Mouse (Mus musculus) C2C12 (cell line): ENCODE results near the gene Hoxd3. TPM values are rescaled to one million over a fixed set of nuclear protein-coding genes. Genes with fewer than 3 reads are reported as not detected.

Experiments
- H3K27me3 ChIP-seq: one replicate; pipeline ENCODE4 v1.6.1; 2011; ENCODE audit not compliant: control insufficient read depth, insufficient read depth, insufficient read length
- H3K36me3 ChIP-seq: one replicate; pipeline ENCODE4 v1.6.1; 2011; ENCODE audit not compliant: control insufficient read depth, insufficient read depth
- H3K4me3 ChIP-seq: one replicate; pipeline ENCODE4 v1.5.1; 2011; ENCODE audit warnings: mild to moderate bottlenecking, control low read depth; ENCODE audit not compliant: poor library complexity, insufficient read depth, severe bottlenecking
- H3K79me2 ChIP-seq: one replicate; pipeline ENCODE4 v1.6.1; 2011; ENCODE audit not compliant: control insufficient read depth, insufficient read depth
- H3K79me3 ChIP-seq: one replicate; pipeline ENCODE4 v1.6.1; 2011; ENCODE audit warnings: low read depth, control low read depth
- H3ac ChIP-seq: one replicate; pipeline ENCODE3; 2011; ENCODE audit warnings: low read depth; ENCODE audit not compliant: control insufficient read depth, insufficient read length
- CEBPB ChIP-seq: IDR thresholded peaks from one replicate; pipeline ENCODE4 v1.6.1; 2011; ENCODE audit warnings: low read depth, mild to moderate bottlenecking, control low read depth, moderate library complexity
- CTCF ChIP-seq: IDR thresholded peaks from one replicate; pipeline ENCODE4 v1.5.1; 2011; ENCODE audit not compliant: control insufficient read depth, insufficient read depth, insufficient read length
- FOSL1 ChIP-seq: IDR thresholded peaks from one replicate; pipeline ENCODE4 v1.8.0; 2011; ENCODE audit warnings: mild to moderate bottlenecking, low read length; ENCODE audit not compliant: poor library complexity, insufficient read depth, severe bottlenecking
- MAX ChIP-seq: IDR thresholded peaks from one replicate; pipeline ENCODE4 v1.6.1; 2011; ENCODE audit warnings: mild to moderate bottlenecking, control low read depth
- MYOD1 ChIP-seq: IDR thresholded peaks from one replicate; pipeline ENCODE4 v1.6.1; 2011; ENCODE audit warnings: low read depth; ENCODE audit not compliant: control insufficient read depth, insufficient read length
- MYOG ChIP-seq: IDR thresholded peaks from one replicate; pipeline ENCODE4 v1.6.1; 2011; ENCODE audit not compliant: control insufficient read depth, insufficient read length; ENCODE audit errors: extremely low read depth
- USF1 ChIP-seq: IDR thresholded peaks from one replicate; pipeline ENCODE4 v1.6.1; 2011; ENCODE audit warnings: low read depth, mild to moderate bottlenecking, control low read depth, moderate library complexity
- polyA plus RNA-seq: library from polyadenylated mRNA; unstranded; fragments of >200 nt; fragmentation: generic; extraction: Trizol; gene quantifications from one replicate; pipeline ENCODE4 v1.2.1, GENCODE M21; 2012; ENCODE audit warnings: missing spikeins

Hoxd3 gene
- polyA plus RNA-seq, 1 experiment, result not detected

- TF ChIP-seq FOSL1, result no peak
- TF ChIP-seq CTCF, result no peak
- no peak for TF ChIP-seq MYOG
- no peak for TF ChIP-seq MAX
- no peak for TF ChIP-seq CEBPB
- no peak for TF ChIP-seq MYOD1
- no peak for TF ChIP-seq USF1
- Histone ChIP-seq H3K4me3 (no peak overlapping the region), H3K36me3 (no peaks in the 10 kb centered on the region), H3K79me2 (no peaks in the 10 kb centered on the region), H3ac (no peak overlapping the region), H3K79me3 (no peaks in the 10 kb centered on the region), H3K27me3 (peaks cover 59% of the 10 kb centered on the region)
These were observed 11.2 kb downstream of the Hoxd3 start for GRCm38 (mm10) chr2:74722949-74723348.

GRCm38 (mm10) chr2:74724244-74725015, 12.7 kb downstream of the Hoxd3 start:
- no peaks in the 10 kb centered on the region for H3K79me2 ChIP-seq
- H3K27me3 ChIP-seq, result peaks cover 67% of the 10 kb centered on the region
- H3K4me3 ChIP-seq, result no peak overlapping the region
- no peaks in the 10 kb centered on the region for H3K36me3 ChIP-seq
- H3ac ChIP-seq, result no peak overlapping the region
- TF ChIP-seq MAX, result no peak
- TF ChIP-seq USF1, result no peak
- no peak for TF ChIP-seq CTCF
- TF ChIP-seq MYOG, result no peak
- no peak for TF ChIP-seq CEBPB
- no peaks in the 10 kb centered on the region for H3K79me3 ChIP-seq

- peaks cover 65% of the 10 kb centered on the region for H3K27me3 ChIP-seq
- H3K36me3 ChIP-seq, result no peaks in the 10 kb centered on the region
- no peaks in the 10 kb centered on the region for H3K79me2 ChIP-seq
- no peak overlapping the region for H3ac ChIP-seq
- TF ChIP-seq MYOD1 (no peak), CEBPB (no peak), FOSL1 (no peak)
- no peaks in the 10 kb centered on the region for H3K79me3 ChIP-seq
- H3K4me3 ChIP-seq, result no peak overlapping the region
These were observed 13.4 kb downstream of the Hoxd3 start for GRCm38 (mm10) chr2:74725171-74725570.

- Histone ChIP-seq H3ac (no peak within 1 kb of the TSS), H3K36me3 (no peaks in the 10 kb centered on the region), H3K79me3 (no peaks in the 10 kb centered on the region), H3K27me3 (peaks cover 64% of the 10 kb centered on the region), H3K79me2 (no peaks in the 10 kb centered on the region), H3K4me3 (no peak within 1 kb of the TSS)
- no peak for TF ChIP-seq USF1
- no peak for TF ChIP-seq MAX
These were observed 14.8 kb downstream of the Hoxd3 start, which contains the start of gene Gm28230 for GRCm38 (mm10) chr2:74726551-74726950. Gene Gm28230 (plus strand): TSS chr2:74726728.

- Histone ChIP-seq H3ac (no peak overlapping the region), H3K79me3 (no peaks in the 10 kb centered on the region), H3K36me3 (no peaks in the 10 kb centered on the region), H3K27me3 (peaks cover 68% of the 10 kb centered on the region), H3K4me3 (no peak overlapping the region), H3K79me2 (no peaks in the 10 kb centered on the region)
- TF ChIP-seq USF1, result peak; percentile 34
- no peak for TF ChIP-seq MYOD1
These were observed 15.4 kb downstream of the Hoxd3 start for GRCm38 (mm10) chr2:74726973-74727639.

DNA sequence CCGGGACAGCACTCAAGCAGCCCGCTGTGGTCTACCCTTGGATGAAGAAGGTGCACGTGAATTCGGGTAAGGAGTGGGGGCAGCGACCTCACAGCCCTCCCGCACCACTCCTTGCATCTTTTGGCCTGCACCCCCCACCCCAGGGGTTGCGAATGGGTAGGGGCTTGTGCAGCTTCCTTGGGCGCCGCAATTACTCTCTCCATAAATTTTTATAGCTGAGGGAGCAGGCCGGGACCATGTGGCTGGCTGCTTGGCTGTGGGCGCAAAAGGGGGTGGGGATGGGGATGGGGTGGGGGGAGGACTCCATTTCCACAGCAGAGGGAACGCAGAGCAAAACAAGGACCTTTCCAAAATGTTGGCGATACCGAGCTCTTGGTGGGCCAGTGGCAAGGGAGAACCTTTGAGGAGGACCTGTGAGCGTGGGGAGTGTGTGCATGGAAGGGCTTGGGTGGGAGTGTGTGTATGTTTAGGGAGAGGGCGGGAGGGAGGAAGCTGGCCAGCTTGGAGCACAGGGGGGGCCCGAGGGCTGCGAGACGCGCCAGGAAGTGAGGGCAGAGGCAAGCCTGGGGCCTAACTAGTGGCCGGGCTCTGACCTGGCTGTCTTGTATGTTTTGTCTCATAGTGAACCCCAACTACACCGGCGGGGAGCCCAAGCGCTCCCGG, 16.0 kb downstream of the Hoxd3 start:
- H3ac ChIP-seq, result no peak overlapping the region
- H3K79me3 ChIP-seq, result no peaks in the 10 kb centered on the region
- H3K79me2 ChIP-seq, result no peaks in the 10 kb centered on the region
- H3K36me3 ChIP-seq, result no peaks in the 10 kb centered on the region
- H3K27me3 ChIP-seq, result peaks cover 73% of the 10 kb centered on the region
- TF ChIP-seq MAX (no peak), FOSL1 (no peak), MYOG (no peak), USF1 (no peak), CEBPB (no peak), MYOD1 (no peak), CTCF (no peak)
- H3K4me3 ChIP-seq, result no peak overlapping the region
